Mouse (Mus musculus) adrenal gland, postnatal 10 days (tissue): ENCODE results near the gene Man1c1. TPM values are rescaled to one million over a fixed set of nuclear protein-coding genes. Genes with fewer than 3 reads are reported as not detected.

Experiments
- DNase-seq: peaks from one replicate; pipeline ENCODE4 v3.0.0; 2021; ENCODE audit warnings: mixed read lengths
- total RNA-seq, 2 experiments: library from RNA; stranded (reverse); gene quantifications; 2 replicates each; pipeline ENCODE4 v1.2.3; 2021

Man1c1 gene
- total RNA-seq, 2 experiments from 2014 or later = 21.3 TPM

DNA sequence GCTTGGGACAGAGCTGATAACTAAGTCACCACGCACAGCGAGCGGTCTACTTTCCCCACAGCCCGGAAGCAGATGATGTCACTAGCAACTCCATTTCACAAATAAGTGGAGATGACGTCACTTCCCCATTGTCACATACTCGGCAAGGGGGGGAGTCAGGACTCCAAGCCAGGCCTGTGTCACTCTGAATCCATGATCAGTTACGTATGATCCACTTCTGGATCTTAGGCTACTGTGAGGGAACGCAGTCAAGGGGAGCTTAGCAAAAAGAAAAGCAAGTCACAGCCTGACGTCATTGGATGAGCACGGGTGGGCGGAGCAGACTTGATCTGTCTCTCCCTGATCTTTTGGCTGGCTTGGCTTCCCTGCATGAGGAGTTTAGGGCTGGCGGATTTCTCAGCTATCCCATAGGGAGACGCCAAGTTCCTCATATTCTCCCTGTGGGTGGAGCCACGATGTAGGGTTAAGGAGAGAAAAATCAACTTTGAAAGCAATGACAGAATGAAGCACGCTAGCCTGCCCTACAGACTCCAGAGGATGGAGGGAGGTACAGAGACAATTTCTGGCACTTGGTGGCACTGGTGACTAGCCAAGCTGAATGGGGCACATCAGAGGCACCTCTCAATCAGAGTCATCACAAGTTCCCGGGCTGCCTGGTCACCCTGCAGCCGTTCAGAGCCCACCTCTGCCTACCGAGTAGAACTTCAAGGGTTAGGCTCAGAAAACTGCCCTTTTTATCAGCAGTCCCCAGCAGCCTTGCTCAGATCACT, 155.7 kb downstream of the Man1c1 start:
- no peak for DNase-seq

DNA sequence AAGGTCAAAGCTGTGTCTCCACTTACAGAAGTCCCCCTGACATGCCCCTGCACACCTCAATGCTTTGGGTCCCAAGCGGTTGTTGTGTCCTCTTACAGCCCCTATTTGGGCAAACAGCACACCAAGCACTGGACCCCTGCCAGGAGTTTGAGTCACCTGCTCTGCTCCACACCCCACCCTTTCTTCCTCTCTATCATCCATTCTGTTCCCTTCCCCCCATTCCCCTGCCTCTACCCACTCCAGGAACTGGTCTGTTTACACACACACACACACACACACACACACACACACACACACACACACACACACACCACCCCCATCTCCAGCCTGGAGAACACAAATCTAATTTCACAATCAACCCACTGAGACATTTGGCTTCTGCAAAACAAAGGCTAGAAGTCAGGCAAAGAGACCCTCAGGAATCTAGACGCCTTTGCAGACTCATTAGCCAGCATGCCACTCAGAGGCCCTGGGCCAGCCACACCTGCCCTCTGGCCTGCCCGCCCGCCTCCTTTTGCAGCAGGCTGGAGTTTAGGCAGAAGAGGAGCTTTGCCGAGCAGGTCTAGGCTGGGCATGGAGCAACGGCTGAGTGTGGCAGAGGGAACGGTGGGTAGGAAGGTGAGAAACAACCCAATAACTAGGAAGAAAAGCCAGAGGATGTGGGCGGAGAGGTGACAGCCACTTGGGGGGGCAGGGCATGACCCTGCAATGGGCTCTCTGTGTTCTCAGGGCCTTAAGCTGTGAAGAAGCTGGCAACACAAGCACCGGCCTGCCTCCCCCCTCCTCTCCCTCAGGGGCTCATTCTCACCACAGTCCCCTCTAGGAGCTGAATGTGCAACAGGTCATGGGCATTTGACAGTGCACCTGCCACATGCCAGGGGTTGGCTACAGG, 157.0 kb downstream of the Man1c1 start:
- peak; percentile 55 for DNase-seq

DNA sequence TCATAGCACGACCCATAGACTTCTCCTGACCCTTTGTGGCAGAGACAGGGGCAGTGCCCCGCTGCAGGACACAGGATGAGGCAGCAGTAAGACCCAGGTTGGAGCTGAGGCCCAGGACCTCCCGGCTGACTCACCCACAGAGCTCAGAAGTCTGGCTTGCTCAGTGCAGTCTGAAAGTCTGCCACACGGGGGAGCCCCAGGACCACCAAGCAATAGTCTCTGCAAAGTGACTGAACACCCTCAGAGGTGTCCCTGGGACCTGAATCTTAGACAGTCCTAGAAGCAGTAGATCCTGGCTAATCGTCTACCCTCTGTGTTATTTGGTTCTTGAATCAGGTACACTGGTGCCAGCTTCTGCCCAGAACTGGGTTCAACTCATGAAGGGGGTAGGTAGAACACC, 160.8 kb downstream of the Man1c1 start:
- DNase-seq = peak; percentile 97

DNA sequence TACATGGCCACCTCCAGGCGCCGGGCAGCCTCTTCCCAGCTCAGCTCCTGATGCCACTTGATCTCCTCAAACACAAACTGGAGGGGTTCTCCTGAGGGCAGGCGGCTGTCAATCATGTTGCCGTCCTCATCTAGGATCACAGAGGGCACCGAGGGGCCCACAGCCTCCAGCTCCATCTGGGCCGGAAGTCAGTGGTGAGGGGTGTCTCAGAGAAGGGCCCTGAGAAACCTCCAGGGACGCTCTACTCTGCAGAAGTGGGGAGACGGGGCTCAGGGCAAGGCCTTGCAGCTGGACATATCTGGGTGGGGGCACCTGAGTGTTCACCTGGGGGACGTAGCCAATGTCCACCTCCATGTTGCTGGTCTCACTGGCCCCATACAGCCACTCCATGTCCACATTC, 161.4 kb downstream of the Man1c1 start:
- DNase-seq = no peak

DNA sequence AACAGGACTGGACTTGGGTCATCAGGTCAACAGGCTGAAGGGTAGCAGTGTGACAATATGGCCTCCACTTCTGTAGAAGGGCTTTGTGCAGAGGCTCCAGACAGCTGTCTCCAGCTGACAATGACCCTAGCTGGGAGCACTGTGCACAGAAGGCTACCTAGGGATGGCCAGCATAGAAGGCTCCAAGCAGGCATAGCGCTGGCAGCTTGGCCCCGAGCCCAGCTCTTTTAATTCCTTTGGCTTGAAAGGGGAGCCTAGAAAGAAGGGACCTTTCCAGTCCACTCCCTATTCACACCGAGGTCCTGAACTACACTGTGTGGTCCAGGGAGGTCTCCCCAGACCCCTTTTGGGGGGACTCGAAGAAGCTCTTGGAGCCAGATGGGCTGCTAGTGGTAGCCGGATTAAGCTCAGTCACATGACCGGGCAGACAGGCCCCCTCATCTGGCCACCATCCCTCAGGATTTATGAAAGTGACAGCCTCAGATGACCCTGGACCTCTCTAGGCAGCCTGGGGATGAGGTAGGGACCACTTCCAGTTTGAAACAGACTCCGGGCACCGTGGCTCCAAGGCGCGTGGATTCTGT, 165.0 kb downstream of the Man1c1 start:
- DNase-seq = no peak

DNA sequence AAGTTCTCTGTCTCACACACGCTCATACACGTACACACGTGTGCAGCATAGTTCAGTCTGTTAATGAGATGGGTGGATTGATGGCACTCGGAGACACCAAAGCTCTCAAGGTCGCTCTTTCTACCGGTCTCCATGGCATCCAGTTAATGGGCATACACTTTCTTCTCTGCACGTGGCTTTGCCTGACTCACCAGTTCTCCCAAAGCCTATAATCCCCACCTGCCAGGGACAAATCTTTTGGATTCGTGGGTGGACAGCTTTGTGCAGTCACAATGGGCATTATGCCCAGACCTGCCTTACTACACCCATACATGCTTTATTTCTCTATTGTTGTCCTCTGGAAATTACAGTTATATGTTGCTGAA, 168.3 kb downstream of the Man1c1 start:
- peak; percentile 52 for DNase-seq

DNA sequence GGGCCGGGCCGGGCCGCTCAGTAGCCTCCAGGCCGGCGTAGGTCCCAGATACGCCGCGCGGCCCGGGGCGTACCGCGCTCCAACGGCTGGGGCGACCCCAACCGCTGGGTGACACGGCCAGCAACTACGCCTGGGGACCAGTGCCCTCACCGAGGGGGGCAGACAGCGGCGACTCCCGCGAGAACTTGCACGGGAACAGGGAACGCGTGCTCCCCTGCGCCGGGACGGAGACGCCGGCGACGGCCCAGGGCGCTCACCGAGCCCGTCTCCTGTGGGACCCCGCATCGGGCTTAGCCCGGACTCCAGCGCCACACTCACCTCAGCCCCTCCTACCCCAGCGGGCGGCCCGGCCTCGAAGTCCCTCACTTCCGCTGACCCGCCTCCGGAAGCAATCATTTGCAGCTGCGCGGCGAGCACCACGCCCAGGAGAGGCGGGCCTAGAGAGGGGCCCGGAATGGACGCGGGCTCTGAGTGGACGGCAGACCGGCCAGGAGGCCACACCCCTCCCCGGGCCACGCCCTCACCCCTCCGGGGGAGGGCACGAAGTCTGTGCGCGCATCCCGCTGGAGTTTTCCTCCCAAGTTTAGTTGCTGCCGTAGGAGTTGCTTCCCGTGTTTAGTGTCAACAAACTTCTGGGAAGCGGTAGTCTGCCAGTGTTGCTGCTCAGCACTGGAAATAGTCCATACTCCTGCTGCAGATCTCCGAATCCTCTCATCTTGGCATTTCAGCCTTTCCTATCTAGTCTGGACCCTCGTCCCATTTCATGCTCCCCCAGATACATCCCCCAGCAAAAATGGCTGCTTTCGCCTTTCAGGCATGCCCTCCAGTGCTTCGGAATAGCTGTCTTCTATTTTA, 168.9 kb downstream of the Man1c1 start, which contains the start of gene Mtfr1l:
Mtfr1l (minus strand) TSS at position 456 of the 855 bp plus-strand sequence.
- DNase-seq = peak; percentile 99

DNA sequence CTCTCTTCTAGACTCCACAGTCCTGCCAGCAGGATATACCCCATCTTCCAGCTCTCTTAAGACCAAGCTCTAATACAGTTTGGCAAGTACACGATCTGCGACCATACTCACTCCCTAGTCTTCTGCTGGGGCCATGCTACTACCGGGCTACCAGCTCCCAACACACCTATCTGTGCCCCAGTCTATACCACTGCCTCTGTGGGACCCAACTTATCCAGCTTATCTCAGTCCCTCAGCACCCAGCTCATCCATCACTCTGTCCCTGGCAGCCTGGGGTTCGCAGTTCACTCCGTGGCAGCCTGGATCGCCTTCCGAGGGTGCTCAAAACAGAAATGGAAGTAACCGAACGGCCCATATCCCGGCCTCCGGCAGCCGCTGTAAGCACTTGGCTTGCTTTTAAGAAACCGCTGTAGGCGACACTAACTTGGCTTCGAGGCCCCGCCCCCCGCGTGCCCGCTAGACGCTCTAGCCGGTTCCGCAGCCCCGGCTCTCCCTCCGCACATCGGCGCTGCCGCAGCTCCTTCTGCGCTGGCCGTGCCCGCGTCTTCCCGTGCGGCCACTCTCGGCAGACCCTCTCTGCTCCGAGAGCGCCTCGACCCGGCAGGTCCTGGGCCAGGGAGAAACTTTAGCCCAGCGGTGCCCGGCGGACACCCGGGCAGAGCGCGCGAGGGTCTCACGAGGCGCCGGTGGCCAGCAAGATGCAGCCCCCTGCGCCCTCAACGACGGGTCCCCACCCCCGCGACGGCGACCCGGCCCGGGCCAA, 169.8 kb downstream of the Man1c1 start:
- DNase-seq = peak; percentile 87

DNA sequence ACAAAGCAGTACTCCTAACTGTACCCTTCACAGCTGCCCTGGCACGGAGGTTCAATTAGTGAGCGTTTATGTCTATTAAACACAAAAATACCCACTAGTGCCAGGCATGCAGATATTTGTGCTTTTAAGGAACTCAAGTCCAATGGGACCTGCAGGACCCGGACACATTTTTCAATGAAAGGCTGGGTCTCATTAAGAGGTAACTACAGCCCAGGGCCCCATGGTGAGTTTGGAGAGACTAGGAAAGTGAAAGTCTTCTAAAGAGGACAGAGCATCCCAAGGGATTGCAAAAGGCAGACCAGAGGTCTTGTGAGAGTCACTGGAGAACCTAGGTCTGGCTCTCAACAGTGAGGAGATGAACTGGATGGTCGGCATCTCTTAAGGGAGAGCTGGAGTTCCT, 170.7 kb downstream of the Man1c1 start:
- DNase-seq = no peak

DNA sequence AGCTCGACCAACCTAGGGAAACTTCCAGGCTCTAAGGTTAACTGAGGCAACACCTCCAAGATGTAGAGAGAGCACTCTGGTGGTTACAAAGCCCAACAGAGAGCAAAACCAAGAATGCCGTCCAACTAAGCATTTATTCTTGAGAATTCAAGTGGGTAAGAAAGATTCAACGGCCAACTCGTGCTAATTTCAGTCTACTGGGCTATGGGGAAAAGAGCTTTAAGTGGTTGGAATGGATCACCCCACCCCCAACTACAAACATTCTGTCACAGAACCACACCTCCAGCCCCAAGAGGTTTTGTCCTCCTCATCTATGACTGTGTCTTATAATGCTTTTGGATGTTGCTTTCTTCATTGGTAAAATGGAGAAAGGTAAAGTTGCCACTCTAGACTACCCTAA, 171.2 kb downstream of the Man1c1 start:
- DNase-seq = no peak

DNA sequence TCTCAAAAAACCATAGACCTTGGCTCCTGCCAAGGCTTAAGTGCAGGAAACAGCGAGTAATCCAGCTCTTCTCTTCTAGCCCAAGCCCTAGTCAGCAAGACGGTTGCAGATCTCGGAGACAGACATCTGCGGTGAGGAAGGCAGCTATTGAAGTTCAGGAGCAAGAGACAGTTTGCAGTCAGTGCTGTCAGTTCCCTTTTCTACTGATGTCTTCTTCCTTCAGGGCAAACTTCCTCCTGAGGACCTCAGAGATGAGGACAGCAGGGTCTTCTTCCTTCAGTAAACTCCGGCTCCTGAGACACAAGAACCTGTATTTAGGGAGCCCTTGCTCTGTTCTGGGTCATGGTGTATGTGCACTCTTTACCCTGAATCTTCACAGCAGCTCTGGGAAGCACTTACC, 177.9 kb downstream of the Man1c1 start:
- DNase-seq = no peak

DNA sequence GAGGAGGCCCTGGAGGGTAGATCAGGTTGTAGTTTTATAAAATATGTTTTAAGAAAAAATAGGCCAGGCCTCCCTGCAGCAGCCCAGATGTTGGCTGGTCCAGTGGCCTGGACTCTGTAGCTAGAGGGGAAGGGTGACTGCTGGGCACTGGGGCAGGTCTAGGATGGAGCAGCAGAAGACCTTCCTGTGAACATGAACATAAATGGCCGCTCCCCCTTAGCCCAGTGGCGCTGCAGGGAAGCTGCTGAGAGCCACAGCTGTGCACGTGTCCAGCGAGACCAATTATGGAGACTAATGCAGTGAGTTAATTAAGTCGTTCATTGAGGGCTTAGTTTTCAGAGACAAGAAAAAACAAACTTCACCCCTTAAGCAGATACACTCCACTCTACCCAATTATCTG, 178.3 kb downstream of the Man1c1 start:
- DNase-seq = no peak

DNA sequence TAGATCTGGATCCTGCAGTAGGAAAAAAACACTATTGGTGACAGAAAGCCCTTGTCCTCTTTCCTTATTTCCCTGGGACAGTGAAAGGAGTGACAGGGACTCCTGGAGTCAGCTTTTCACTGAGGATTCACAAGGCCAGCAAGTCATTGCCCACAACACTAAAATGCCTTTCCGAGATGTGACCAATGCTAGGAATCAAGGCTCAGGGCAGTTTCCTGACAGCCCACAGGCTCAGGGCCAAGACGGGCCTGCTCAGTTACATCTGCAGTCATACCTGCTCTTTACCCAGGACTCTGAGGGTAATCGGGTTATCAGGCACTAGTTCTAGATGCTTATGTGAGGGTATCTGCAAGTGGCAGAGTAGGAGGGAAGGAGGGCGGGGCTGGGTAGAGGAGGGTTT, 180.6 kb downstream of the Man1c1 start:
- DNase-seq = no peak

DNA sequence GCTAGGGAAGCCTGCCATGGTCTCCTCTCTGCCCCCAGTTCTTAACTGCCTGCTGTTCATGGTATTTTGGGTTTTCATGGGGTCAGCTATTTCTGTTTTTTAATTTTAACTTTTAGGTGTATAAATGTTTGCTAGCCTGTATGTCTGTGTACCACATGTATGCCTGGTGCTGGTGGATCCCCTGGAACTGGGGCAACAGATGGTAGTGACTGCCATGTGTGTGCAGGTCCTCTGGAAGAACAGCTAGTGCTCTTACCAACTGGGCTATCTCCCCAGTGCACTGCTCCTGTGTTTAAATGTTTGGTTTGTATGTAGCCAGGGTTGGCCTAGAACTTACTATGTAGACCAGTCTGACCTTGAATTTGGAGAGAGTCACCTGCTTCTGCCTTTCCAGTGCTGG, 184.8 kb downstream of the Man1c1 start:
- DNase-seq = no peak

DNA sequence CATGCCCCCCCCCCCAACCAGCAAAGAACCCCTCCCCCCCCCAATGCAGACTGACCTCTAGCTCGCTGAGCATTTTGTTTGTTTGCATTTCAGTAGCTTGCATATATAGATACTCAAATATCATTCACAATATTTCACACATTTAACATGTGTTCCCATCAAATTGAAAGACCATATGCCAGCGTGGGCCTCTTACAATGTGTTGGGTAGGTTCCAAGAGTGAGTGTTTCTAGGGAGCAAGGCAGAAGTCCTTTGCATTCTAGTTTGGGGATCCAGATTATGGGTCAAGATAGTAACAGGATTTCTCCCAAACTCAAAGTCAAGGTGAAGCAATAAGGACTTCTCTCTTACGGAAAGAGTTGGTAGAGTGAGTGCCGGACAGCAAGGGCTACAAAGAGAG, 185.5 kb downstream of the Man1c1 start:
- no peak for DNase-seq

DNA sequence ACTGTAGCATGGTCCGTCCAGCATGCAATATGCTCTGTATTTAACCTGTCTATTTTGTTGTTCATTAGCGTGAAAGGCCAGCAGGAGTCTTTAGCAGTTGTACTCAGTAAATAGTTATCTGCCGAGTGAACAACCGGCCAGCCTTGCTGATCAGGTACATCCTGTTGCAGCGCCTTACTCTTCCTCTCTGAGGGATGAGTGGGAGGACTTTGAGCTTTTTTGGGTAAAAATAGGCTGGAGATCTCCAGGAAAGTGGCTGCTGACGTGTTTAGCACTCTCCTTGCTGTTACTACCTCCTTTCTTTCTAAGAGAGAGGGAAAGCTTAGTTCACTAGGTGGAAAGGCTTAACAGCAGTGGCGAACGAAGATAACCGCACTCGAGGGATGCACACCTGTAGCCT, 186.4 kb downstream of the Man1c1 start:
- DNase-seq = no peak

DNA sequence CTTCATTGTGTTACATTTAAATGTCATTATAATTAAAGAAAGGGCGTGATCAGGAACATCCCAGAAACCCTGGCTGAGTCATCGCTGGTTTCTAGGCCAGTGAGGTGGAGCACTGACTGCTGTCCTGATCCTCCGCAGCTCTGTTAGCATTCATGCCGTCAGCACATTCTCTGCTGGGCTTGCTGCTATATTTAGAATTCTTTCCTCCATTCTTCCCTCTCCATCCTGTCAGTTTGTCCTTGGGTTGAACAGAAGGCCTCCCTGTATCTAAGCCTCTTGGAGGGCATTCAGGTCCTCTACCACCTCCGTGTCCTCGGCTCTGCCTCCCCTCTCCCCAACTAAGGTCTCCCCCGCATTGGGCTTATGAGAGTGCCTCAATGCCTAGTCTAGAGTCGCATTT, 187.1 kb downstream of the Man1c1 start:
- peak; percentile 70 for DNase-seq

DNA sequence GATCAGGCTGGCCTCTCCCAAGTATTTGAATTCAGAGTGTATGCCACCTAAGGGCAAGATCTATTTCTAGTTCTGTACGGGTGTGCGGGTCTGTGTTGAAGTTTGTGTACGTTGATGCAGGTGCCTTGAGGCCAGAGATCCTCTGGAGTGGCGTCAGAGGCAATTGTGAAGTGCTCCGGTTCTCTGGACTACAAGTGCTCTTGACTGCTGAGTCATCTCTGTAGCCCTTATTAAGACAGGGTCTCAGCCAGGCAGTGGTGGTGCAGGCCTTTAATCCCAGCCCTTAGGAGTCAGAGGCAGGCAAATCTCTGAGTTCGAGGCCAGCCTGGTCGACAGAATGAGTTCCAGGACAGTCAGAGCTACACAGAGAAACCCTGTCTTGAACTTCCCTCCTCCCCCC, 188.5 kb downstream of the Man1c1 start:
- DNase-seq = no peak

DNA sequence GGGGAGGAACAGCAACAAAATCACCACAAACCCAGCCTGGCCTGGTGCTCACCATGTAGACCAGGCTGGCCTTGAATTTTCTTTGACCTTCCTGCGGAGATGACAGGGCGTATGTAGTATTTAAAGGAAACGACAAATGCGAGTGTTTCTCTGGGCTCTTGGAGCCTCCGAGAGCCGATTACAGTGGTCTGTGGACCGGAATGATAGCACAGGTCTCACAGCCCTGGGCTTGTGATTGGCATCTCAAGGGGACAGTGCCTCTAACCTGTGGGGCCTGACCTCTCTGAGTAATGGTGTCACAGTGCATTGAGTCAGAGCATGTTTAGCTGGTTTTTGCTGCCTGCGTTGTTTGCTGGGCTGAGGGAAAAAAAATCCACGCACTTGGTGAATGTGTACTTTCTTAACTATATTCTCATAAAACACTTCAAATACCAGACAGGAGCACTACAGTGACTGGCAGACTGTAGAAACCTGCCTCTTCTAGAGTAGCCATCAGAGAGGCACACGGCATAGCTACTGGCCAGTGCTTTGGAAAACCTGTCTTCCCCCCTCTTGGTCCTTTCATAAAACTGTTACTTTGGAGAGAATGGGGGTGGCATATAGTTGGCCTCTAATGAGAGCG, 189.7 kb downstream of the Man1c1 start:
- no peak for DNase-seq

DNA sequence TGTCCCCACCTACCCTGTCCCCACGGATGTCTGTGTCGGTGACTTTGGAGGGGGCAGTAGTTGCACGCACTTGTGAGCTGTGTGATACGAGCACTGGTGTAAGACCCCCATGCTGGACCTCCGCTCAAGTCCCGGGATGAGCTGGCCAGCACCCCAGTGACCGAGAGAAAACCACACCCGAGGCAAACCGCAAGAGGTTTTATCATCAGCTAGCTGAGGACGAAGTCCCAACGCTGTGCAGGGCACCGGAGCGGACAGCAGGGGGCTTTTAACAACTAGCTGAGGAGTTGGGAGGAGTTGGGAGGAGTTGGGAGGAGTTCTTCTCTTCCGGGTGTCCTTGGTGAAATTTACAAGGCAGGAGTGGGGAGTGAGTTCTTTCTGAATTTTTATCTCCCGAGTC, 191.3 kb downstream of the Man1c1 start:
- peak; percentile 86 for DNase-seq

DNA sequence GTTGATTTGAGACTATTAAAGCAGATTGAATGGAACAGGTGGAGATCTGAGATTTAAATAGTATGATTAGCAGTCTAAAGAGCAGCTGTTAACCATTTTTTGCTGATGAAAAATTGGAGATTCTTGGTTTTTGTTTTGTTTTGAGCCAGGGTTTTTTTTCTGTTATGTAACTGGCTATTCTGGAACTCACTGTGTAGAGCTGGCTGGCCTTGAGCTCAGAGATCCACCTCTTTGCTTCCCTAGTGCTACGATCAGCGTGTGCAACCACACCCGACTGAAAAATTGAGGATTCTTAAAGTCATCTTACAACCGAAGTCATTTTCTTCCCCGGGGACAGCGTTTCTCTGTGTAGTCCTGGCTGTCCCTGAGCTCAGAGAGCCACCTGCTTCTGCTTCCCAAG, 192.4 kb downstream of the Man1c1 start:
- no peak for DNase-seq
